Mouse (Mus musculus): ENCODE measurements around the gene Lasp1.
"Not testable (repeated sequence)": the region's sequence is repeated elsewhere in the genome, so short reads cannot be mapped to it uniquely, and the experiment has no call there.

The Lasp1 gene

DNA sequence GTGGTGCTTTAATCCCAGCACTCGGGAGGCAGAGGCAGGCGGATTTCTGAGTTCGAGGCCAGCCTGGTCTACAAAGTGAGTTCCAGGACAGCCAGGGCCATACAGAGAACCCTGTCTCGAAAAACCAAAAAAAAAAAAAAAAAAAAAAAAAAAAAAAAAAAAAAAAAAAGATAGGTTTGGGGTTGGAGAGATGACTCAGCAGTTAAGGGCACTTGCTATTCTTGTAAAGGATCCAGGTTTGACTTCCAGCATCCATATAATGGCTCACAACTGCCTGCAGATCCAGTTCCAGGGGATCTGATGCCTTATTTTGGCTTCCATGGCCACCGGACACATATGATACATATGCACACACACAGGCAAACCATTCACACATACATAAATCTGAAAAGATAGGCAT, 73.6 kb downstream of the Lasp1 start:
- not testable (repeated sequence) for DNase-seq (ENCODE audit: low read depth, low spot score)

DNA sequence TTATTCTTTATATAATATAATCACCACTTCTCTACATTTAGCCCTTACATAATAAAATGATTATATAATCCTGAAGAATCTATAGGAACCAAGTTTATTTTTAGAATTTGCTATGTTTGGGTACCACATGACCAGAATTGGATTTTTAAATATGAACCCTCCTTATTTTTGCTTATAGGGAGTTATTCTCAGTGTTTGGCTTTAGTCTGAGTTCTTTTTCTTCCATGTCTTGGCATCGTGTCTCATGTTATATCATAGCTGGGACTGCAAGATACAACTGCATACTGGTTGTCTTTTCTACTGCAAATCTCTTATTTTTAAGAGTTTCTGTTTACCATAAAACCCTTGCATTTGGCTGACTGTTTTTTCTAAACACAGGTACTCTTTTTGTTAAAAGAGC, 75.6 kb downstream of the Lasp1 start:
- DNase-seq (ENCODE audit: low read depth, low spot score), result no peak

- DNase-seq (ENCODE audit: low read depth, low spot score), result no peak
Observed at GRCm38 (mm10) chr11:97877341-97877740, 78.5 kb downstream of the Lasp1 start.

- DNase-seq (ENCODE audit: low read depth, low spot score), result no peak
Observed at GRCm38 (mm10) chr11:97880362-97880761, 81.6 kb downstream of the Lasp1 start.

GRCm38 (mm10) chr11:97883542-97883917, 84.7 kb downstream of the Lasp1 start:
- DNase-seq (ENCODE audit: low read depth, low spot score), result no peak

DNA sequence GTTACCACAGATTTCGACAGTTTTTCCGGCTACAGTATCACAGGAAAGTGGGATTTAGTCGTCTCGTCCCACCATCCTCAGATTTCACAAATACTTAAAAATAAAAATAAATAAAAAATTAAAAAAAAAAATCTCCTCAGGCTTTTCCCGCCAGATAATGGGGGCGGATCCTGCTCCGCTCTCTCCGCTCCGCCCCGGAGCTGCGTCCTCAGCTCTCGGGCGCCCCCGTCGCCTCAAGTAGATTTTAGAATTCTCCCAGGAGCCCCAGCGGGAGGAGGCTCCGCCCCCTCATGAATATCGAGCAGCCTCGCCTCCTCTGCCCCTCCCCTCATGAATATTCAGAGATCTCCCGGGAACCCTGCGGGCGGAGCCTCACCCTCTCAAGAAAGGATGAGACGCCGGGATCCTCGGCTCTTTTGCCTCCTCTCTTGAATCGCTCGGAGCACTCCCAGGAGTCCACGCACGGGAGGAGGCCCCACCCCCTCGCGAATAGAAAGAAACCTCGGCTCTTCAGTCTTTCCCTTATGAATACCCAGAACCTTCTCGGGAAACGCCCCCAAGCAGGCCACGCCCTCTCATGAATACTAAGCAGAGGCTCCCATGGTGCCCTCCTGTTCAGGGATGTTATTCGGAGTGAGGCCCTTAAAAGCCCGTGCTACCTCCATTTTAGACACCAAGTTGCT, 85.3 kb downstream of the Lasp1 start, which contains the start of gene Fbxo47:
Fbxo47 (minus strand) TSS at position 237 of the 683 bp plus-strand sequence.
- DNase-seq (ENCODE audit: low read depth, low spot score), result peak; percentile 93

GRCm38 (mm10) chr11:97884601-97885185, 85.9 kb downstream of the Lasp1 start:
- DNase-seq (ENCODE audit: low read depth, low spot score), result no peak

- DNase-seq (ENCODE audit: low read depth, low spot score), result no peak
Observed at GRCm38 (mm10) chr11:97885296-97885915, 86.6 kb downstream of the Lasp1 start.
